ENCODE assay signal across 19 mouse cellular contexts in the genomic region with DNA sequence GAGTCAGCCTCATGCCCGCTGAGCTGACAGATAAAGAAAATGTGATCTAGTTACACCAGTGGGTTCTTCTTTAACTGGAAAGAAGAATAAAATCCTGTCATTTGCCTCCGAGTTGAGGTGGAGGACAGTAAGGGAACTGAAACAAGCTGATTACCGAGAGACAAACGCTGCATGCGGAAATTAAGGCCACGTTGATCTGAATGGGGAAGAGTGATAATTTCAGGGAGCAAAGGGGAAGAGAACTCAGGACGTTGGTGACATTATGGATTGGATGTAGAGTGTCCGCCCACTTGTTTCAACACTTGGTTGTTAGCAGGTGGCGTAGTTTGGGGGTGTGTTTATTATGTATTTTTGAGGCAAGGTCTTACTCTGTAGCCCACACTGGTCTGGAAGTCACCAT. TPM values are rescaled to one million over a fixed set of nuclear protein-coding genes. Genes with fewer than 3 reads are reported as not detected.
DNase-seq lines count a peak whose midpoint lies in the region; ATAC-seq and TF ChIP-seq lines count a peak whose summit lies in the region.
"Had no signal": no experiment of that assay in that cellular context is flagged by ENCODE, and none has a peak within 500 bp of the region (broad histone marks: within the 10 kb centered on the region; RNA-seq: fewer than 3 reads in every experiment).

No protein-coding gene starts in this region.

- 88% methylated on average over 9 of the region's 9 CpGs for WGBS in forebrain, embryonic 11.5 days
- WGBS in forebrain, embryonic 16.5 days, result 88% methylated on average over 9 of the region's 9 CpGs
- 55% methylated on average over 9 of the region's 9 CpGs for WGBS in liver, postnatal 0 days (ENCODE audit: insufficient replicate concordance)
- WGBS in midbrain, embryonic 14.5 days, result 89% methylated on average over 9 of the region's 9 CpGs

- no peak for TF ChIP-seq CTCF in bone marrow macrophage, adult 2 months (IDR thresholded peaks at IDR 0.05; ENCODE audit: low read depth, low read length)
- TF ChIP-seq CTCF in liver, postnatal 0 days (IDR thresholded peaks at IDR 0.05; ENCODE audit: low read depth), result no peak

- H3K27ac ChIP-seq in forebrain, embryonic 11.5 days (ENCODE audit: low read depth, low read length), result no peak overlapping the region
- H3K27ac ChIP-seq in forebrain, embryonic 16.5 days (ENCODE audit: low read length), result no peak overlapping the region
- H3K27ac ChIP-seq in bone marrow macrophage, adult 2 months (ENCODE audit: insufficient read depth, low read depth, low read length), result peak overlapping the region; percentile 57
- H3K27ac ChIP-seq in liver, postnatal 0 days (ENCODE audit: low read depth), result no peak overlapping the region
- H3K27ac ChIP-seq in midbrain, embryonic 14.5 days (replicated peaks; ENCODE audit: low read depth, low read length), result no peak overlapping the region
- H3K27ac ChIP-seq: embryonic facial prominence, embryonic 10.5 days; heart, embryonic 13.5 days had no signal

- no peak for TF ChIP-seq POLR2A in bone marrow macrophage, adult 2 months (IDR thresholded peaks at IDR 0.05; ENCODE audit: borderline replicate concordance, low read depth, low read length)

- no peak overlapping the region for H3K9ac ChIP-seq in forebrain, embryonic 11.5 days (ENCODE audit: low read length)
- H3K9ac ChIP-seq in forebrain, embryonic 16.5 days (replicated peaks; ENCODE audit: low read depth, low read length), result no peak overlapping the region
- H3K9ac ChIP-seq in liver, postnatal 0 days (replicated peaks), result no peak overlapping the region
- no peak overlapping the region for H3K9ac ChIP-seq in midbrain, embryonic 14.5 days (replicated peaks; ENCODE audit: low read length)
- H3K9ac ChIP-seq: heart, embryonic 13.5 days had no signal

- no peaks in the 10 kb centered on the region for H3K36me3 ChIP-seq in forebrain, embryonic 11.5 days (ENCODE audit: control insufficient read depth, insufficient read depth, low read length)
- H3K36me3 ChIP-seq in forebrain, embryonic 16.5 days (ENCODE audit: control insufficient read depth, insufficient read depth), result no peaks in the 10 kb centered on the region
- H3K36me3 ChIP-seq in liver, postnatal 0 days (replicated peaks; ENCODE audit: insufficient read depth, low read length), result no peaks in the 10 kb centered on the region
- no peaks in the 10 kb centered on the region for H3K36me3 ChIP-seq in midbrain, embryonic 14.5 days (ENCODE audit: control insufficient read depth, insufficient read depth, low read length)
- H3K36me3 ChIP-seq: embryonic facial prominence, embryonic 10.5 days; heart, embryonic 13.5 days had no signal

- peaks cover 5% of the 10 kb centered on the region; the same call in 1 of the 2 replicates for H3K4me1 ChIP-seq in forebrain, embryonic 11.5 days (replicated peaks; ENCODE audit: control insufficient read depth, insufficient read depth, low read length)
- H3K4me1 ChIP-seq in forebrain, embryonic 16.5 days (replicated peaks; ENCODE audit: control insufficient read depth, insufficient read depth, low read length), result peaks cover 3% of the 10 kb centered on the region; the same call in 1 of the 2 replicates
- H3K4me1 ChIP-seq in bone marrow macrophage, adult 2 months (ENCODE audit: control insufficient read depth, insufficient read depth, low read length), result peaks cover 10% of the 10 kb centered on the region
- H3K4me1 ChIP-seq in liver, postnatal 0 days (ENCODE audit: insufficient read depth), result no peaks in the 10 kb centered on the region
- no peaks in the 10 kb centered on the region for H3K4me1 ChIP-seq in midbrain, embryonic 14.5 days (ENCODE audit: control insufficient read depth, insufficient read depth, low read length)

- no peak for ATAC-seq in forebrain, embryonic 11.5 days (replicated peaks; ENCODE audit: low FRiP score)
- no peak for ATAC-seq in forebrain, embryonic 16.5 days
- peak; percentile 65 for ATAC-seq in megakaryocyte progenitor cell, adult 5-6 weeks (replicated peaks; ENCODE audit: poor library complexity)
- ATAC-seq in liver, postnatal 0 days, result no peak
- no peak for ATAC-seq in midbrain, embryonic 14.5 days (ENCODE audit: low FRiP score, low TSS enrichment)
- ATAC-seq: forebrain, embryonic 14.5 days; hindbrain, embryonic 16.5 days; inflammation-experienced regulatory T-cells, adult 6 months had no signal

- peak; percentile 4 for DNase-seq in forebrain, embryonic 11.5 days (ENCODE audit: low spot score)
- peak; percentile 36 for DNase-seq in A20 (ENCODE audit: low read depth, low spot score)
- no peak for DNase-seq in liver, postnatal 0 days
- DNase-seq in T-cell, adult 2 months (ENCODE audit: low spot score), result no peak
- no peak for DNase-seq in midbrain, embryonic 14.5 days
- DNase-seq: adrenal gland, postnatal 10 days; cerebellum, adult 11-12 months; cerebellum, adult 9-10 months; cerebellum, postnatal 25 days; gastrocnemius, postnatal 10 days; heart, postnatal 36 days had no signal

- no peak overlapping the region for H3K4me3 ChIP-seq in forebrain, embryonic 11.5 days (ENCODE audit: low read depth, low read length)
- H3K4me3 ChIP-seq in forebrain, embryonic 16.5 days (replicated peaks; ENCODE audit: low read length), result no peak overlapping the region
- H3K4me3 ChIP-seq in bone marrow macrophage, adult 2 months (ENCODE audit: insufficient read depth, low read length), result no peak overlapping the region
- no peak overlapping the region for H3K4me3 ChIP-seq in liver, postnatal 0 days (ENCODE audit: low read depth, low read length)
- H3K4me3 ChIP-seq in midbrain, embryonic 14.5 days (replicated peaks; ENCODE audit: low read depth, low read length), result no peak overlapping the region
- H3K4me3 ChIP-seq: embryonic facial prominence, embryonic 10.5 days; heart, embryonic 13.5 days had no signal

- no peaks in the 10 kb centered on the region for H3K27me3 ChIP-seq in forebrain, embryonic 11.5 days (ENCODE audit: control insufficient read depth, insufficient read depth, low read length)
- no peaks in the 10 kb centered on the region for H3K27me3 ChIP-seq in forebrain, embryonic 16.5 days (replicated peaks; ENCODE audit: control insufficient read depth, insufficient read depth, low read length)
- H3K27me3 ChIP-seq in liver, postnatal 0 days (ENCODE audit: insufficient read depth, low read length), result no peaks in the 10 kb centered on the region
- no peaks in the 10 kb centered on the region for H3K27me3 ChIP-seq in midbrain, embryonic 14.5 days (ENCODE audit: control insufficient read depth, insufficient read depth, low read length)
- H3K27me3 ChIP-seq: heart, embryonic 13.5 days had no signal

- no peak overlapping the region for H3K4me2 ChIP-seq in forebrain, embryonic 11.5 days (ENCODE audit: low read depth, low read length, severe bottlenecking)
- H3K4me2 ChIP-seq in forebrain, embryonic 16.5 days (ENCODE audit: low read length), result no peak overlapping the region
- H3K4me2 ChIP-seq in liver, postnatal 0 days (ENCODE audit: low read depth, low read length), result no peak overlapping the region
- no peak overlapping the region for H3K4me2 ChIP-seq in midbrain, embryonic 14.5 days (ENCODE audit: low read length)
- H3K4me2 ChIP-seq: heart, embryonic 13.5 days had no signal

- TF ChIP-seq EP300 in liver, postnatal 0 days (IDR thresholded peaks at IDR 0.05; ENCODE audit: low read depth), result no peak

- no peaks in the 10 kb centered on the region for H3K9me3 ChIP-seq in forebrain, embryonic 11.5 days (ENCODE audit: control insufficient read depth, low read length)
- no peaks in the 10 kb centered on the region for H3K9me3 ChIP-seq in forebrain, embryonic 16.5 days (ENCODE audit: control insufficient read depth, low read length)
- H3K9me3 ChIP-seq in liver, postnatal 0 days (ENCODE audit: low read length), result no peaks in the 10 kb centered on the region
- H3K9me3 ChIP-seq in midbrain, embryonic 14.5 days (ENCODE audit: control insufficient read depth, low read length), result no peaks in the 10 kb centered on the region
- H3K9me3 ChIP-seq: embryonic facial prominence, embryonic 10.5 days; heart, embryonic 13.5 days had no signal

RNA-seq across cellular contexts. Expression of a gene that starts 22.3 kb away (rescaled TPM):
- 25.9 and 28.9 TPM in 2 replicates for polyA plus RNA-seq in forebrain, embryonic 11.5 days (2014; fragmentation: Nextera tagmentation; extraction: Ambion mirVana)
- polyA plus RNA-seq in forebrain, embryonic 16.5 days (2015; fragmentation: Nextera tagmentation; extraction: Ambion mirVana), result 29.1 and 29.8 TPM in 2 replicates
- polyA plus RNA-seq in bone marrow macrophage, adult 2 months (2012; ENCODE audit: insufficient read depth, insufficient read length, missing spikeins), result 18.0 and 21.7 TPM in 2 replicates
- 18.3 and 19.0 TPM in 2 replicates for total RNA-seq in megakaryocyte progenitor cell, adult 5-6 weeks (2015)
- 22.9 and 24.9 TPM in 2 replicates for total RNA-seq in megakaryocyte progenitor cell, adult 5-6 weeks (2017)
- polyA plus RNA-seq in liver, postnatal 0 days (2015; fragmentation: Nextera tagmentation; extraction: Ambion mirVana), result 4.1 and 4.2 TPM in 2 replicates
- 15.2 and 20.9 TPM in 2 replicates for polyA plus RNA-seq in midbrain, embryonic 14.5 days (2014; fragmentation: Nextera tagmentation; extraction: Ambion mirVana)

RNA-seq across cellular contexts. Expression of a gene that starts 34.5 kb away (rescaled TPM):
- 63.0 and 71.4 TPM in 2 replicates for polyA plus RNA-seq in forebrain, embryonic 11.5 days (2014; fragmentation: Nextera tagmentation; extraction: Ambion mirVana)
- 188 and 194 TPM in 2 replicates for polyA plus RNA-seq in forebrain, embryonic 16.5 days (2015; fragmentation: Nextera tagmentation; extraction: Ambion mirVana)
- polyA plus RNA-seq in bone marrow macrophage, adult 2 months (2012; ENCODE audit: insufficient read depth, insufficient read length, missing spikeins), result 251 and 274 TPM in 2 replicates
- 78.1 and 85.5 TPM in 2 replicates for total RNA-seq in megakaryocyte progenitor cell, adult 5-6 weeks (2015)
- total RNA-seq in megakaryocyte progenitor cell, adult 5-6 weeks (2017), result 48.5 and 51.7 TPM in 2 replicates
- 40.4 and 45.6 TPM in 2 replicates for polyA plus RNA-seq in liver, postnatal 0 days (2015; fragmentation: Nextera tagmentation; extraction: Ambion mirVana)
- 113 and 135 TPM in 2 replicates for polyA plus RNA-seq in midbrain, embryonic 14.5 days (2014; fragmentation: Nextera tagmentation; extraction: Ambion mirVana)

Comparison
In these comparisons a context has a peak if more than half of its experiments do, and no peak if none do; other contexts are left out.
1. DNase-seq: peak in forebrain, embryonic 11.5 days (single experiment) and A20 (single experiment); none in liver, postnatal 0 days (single experiment), T-cell, adult 2 months (single experiment) and midbrain, embryonic 14.5 days (single experiment).